15 mouse cellular contexts compared by ENCODE assay signal in the genomic region with DNA sequence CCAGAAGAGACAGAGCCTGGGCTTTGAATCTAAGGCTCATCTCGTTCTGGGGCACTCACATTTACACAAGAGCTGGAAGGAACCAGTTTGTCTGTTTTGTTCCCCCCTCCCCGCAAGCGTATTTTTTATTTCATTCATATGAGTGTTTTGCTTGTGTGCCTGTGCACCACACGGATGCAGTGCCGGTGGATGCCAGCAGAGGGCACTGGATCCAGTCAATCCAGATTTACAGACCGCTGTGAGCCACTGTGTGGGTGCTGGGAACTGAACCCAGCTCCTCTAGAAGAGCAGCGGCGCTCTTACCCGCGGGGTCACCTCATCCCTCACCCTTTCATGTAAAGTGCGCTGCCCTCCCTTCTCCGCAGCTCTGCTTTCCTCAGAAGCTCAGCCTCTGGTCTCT. TPM values are rescaled to one million over a fixed set of nuclear protein-coding genes. Genes with fewer than 3 reads are reported as not detected.
DNase-seq lines count a peak whose midpoint lies in the region; ATAC-seq and TF ChIP-seq lines count a peak whose summit lies in the region.
"Had no signal": no experiment of that assay in that cellular context is flagged by ENCODE, and none has a peak within 500 bp of the region (broad histone marks: within the 10 kb centered on the region; RNA-seq: fewer than 3 reads in every experiment).

No protein-coding gene starts in this region.

- no peak for TF ChIP-seq POLR2A in kidney, adult 2 months (IDR thresholded peaks at IDR 0.05; ENCODE audit: low read depth, low read length)
- TF ChIP-seq POLR2A in testis, adult 2 months (IDR thresholded peaks at IDR 0.05; ENCODE audit: control insufficient read depth, low read depth, low read length) = no peak
- no peak for TF ChIP-seq POLR2A in bone marrow, adult 2 months (IDR thresholded peaks at IDR 0.05; ENCODE audit: borderline replicate concordance, control insufficient read depth, low read depth, low read length)

- TF ChIP-seq CTCF in kidney, adult 2 months (conservative IDR thresholded peaks at IDR 0.05; ENCODE audit: insufficient read depth, insufficient read length, low read depth, low read length) = 0 out of 2 replicates have a peak, but pooled peaks have one; percentile 22
- peak; percentile 65; the same call in 1 of the 2 replicates for TF ChIP-seq CTCF in testis, adult 2 months (IDR thresholded peaks at IDR 0.05; ENCODE audit: control insufficient read depth, insufficient read depth, insufficient replicate concordance, low read depth, low read length)
- peak; percentile 48 for TF ChIP-seq CTCF in bone marrow, adult 2 months (IDR thresholded peaks at IDR 0.05; ENCODE audit: control insufficient read depth, insufficient read depth, low read length)
- TF ChIP-seq CTCF in stomach, postnatal 0 days (IDR thresholded peaks at IDR 0.05; ENCODE audit: low read depth) = peak; percentile 47

- no peak overlapping the region for H3K9ac ChIP-seq in stomach, postnatal 0 days (ENCODE audit: low read length)

- no peak overlapping the region for H3K4me2 ChIP-seq in stomach, postnatal 0 days (replicated peaks; ENCODE audit: low read depth)

- H3K9me3 ChIP-seq in stomach, postnatal 0 days (ENCODE audit: control insufficient read depth, low read length) = no peaks in the 10 kb centered on the region

- no peaks in the 10 kb centered on the region for H3K36me3 ChIP-seq in kidney, adult 2 months (ENCODE audit: control insufficient read depth, insufficient read depth, low read length)
- no peaks in the 10 kb centered on the region for H3K36me3 ChIP-seq in testis, adult 2 months (ENCODE audit: control insufficient read depth, insufficient read depth, low read length)
- no peaks in the 10 kb centered on the region for H3K36me3 ChIP-seq in stomach, postnatal 0 days (ENCODE audit: control insufficient read depth, insufficient read depth, low read length)
- H3K36me3 ChIP-seq: hindbrain, embryonic 10.5 days had no signal

- no peak for TF ChIP-seq EP300 in stomach, postnatal 0 days (optimal IDR thresholded peaks at IDR 0.05)

- peaks cover 20% of the 10 kb centered on the region; the same call in 1 of the 2 replicates for H3K4me1 ChIP-seq in kidney, adult 2 months (ENCODE audit: control insufficient read depth, insufficient read depth, low read length)
- H3K4me1 ChIP-seq in testis, adult 2 months (ENCODE audit: control insufficient read depth, insufficient read depth, low read length) = peaks cover 4% of the 10 kb centered on the region
- no peaks in the 10 kb centered on the region; the same call in 1 of the 2 replicates for H3K4me1 ChIP-seq in bone marrow, adult 2 months (ENCODE audit: control insufficient read depth, insufficient read depth, low read length)
- peaks cover 11% of the 10 kb centered on the region for H3K4me1 ChIP-seq in stomach, postnatal 0 days (replicated peaks; ENCODE audit: control insufficient read depth, insufficient read depth)

- no peaks in the 10 kb centered on the region for H3K27me3 ChIP-seq in kidney, adult 2 months (replicated peaks; ENCODE audit: control insufficient read depth, insufficient read depth, low read length)
- no peaks in the 10 kb centered on the region for H3K27me3 ChIP-seq in testis, adult 2 months (ENCODE audit: control insufficient read depth, insufficient read depth, low read length)
- no peaks in the 10 kb centered on the region for H3K27me3 ChIP-seq in stomach, postnatal 0 days (ENCODE audit: control insufficient read depth, insufficient read depth, low read length)

- H3K27ac ChIP-seq in kidney, adult 2 months (ENCODE audit: insufficient read depth, low read depth, low read length) = no peak overlapping the region
- H3K27ac ChIP-seq in testis, adult 2 months (ENCODE audit: control insufficient read depth, insufficient read depth, low read depth, low read length) = no peak overlapping the region
- no peak overlapping the region for H3K27ac ChIP-seq in bone marrow, adult 2 months (ENCODE audit: control insufficient read depth, insufficient read depth, low read depth, low read length, poor library complexity)
- no peak overlapping the region for H3K27ac ChIP-seq in stomach, postnatal 0 days (replicated peaks)
- H3K27ac ChIP-seq: hindbrain, embryonic 10.5 days had no signal

- DNase-seq in kidney, adult 2 months = no peak
- no peak for DNase-seq in kidney, postnatal 4 days
- DNase-seq in testis, postnatal 14 days (ENCODE audit: low spot score) = no peak
- no peak for DNase-seq in stomach, postnatal 0 days (ENCODE audit: low spot score)
- no peak for DNase-seq in heart, postnatal 4 days
- DNase-seq: cerebellum, adult 2 months; embryo, embryonic 11 days; kidney, adult 8-10 months; left cerebral cortex, postnatal 4 days; lung, adult 2 months had no signal

- 87% methylated on average over 12 of the region's 12 CpGs for WGBS in kidney, adult 2 months
- WGBS in bone marrow, adult 2 months = 83% methylated on average over 12 of the region's 12 CpGs
- 79% methylated on average over 12 of the region's 12 CpGs for WGBS in stomach, postnatal 0 days

- no peak for ATAC-seq in stomach, postnatal 0 days (ENCODE audit: low FRiP score, low TSS enrichment)
- ATAC-seq in erythroblast, adult 5-6 weeks (replicated peaks; ENCODE audit: low FRiP score, poor library complexity, severe bottlenecking) = no peak

- H3K4me3 ChIP-seq in kidney, adult 2 months (ENCODE audit: insufficient read depth, low read depth, low read length) = no peak overlapping the region
- no peak overlapping the region for H3K4me3 ChIP-seq in testis, adult 2 months (ENCODE audit: control insufficient read depth, low read depth, low read length)
- H3K4me3 ChIP-seq in bone marrow, adult 2 months (replicated peaks; ENCODE audit: control insufficient read depth, low read depth, low read length) = no peak overlapping the region
- no peak overlapping the region for H3K4me3 ChIP-seq in stomach, postnatal 0 days (ENCODE audit: low read depth, low read length)
- H3K4me3 ChIP-seq: hindbrain, embryonic 10.5 days had no signal

RNA-seq across cellular contexts. Expression of gene Pef1, which starts 1.3 kb away (rescaled TPM):
- 129 and 139 TPM in 2 replicates for polyA plus RNA-seq in kidney, adult 2 months (2012; rRNA removed)
- 55.6 and 58.3 TPM in 2 replicates for polyA plus RNA-seq in testis, adult 2 months (2012; rRNA removed)
- polyA plus RNA-seq in bone marrow, adult 2 months (2011; ENCODE audit: insufficient read depth, insufficient read length, low replicate concordance, missing spikeins) = 23.1 and 32.6 TPM in 2 replicates
- 63.7 and 64.7 TPM in 2 replicates for polyA plus RNA-seq in stomach, postnatal 0 days (2015; fragmentation: Nextera tagmentation; extraction: Ambion mirVana)
- total RNA-seq in erythroblast, adult 5-6 weeks (2015; ENCODE audit: low replicate concordance) = 43.0 and 50.8 TPM in 2 replicates
- total RNA-seq in erythroblast, adult 5-6 weeks (2017; ENCODE audit: low replicate concordance) = 14.6 and 29.5 TPM in 2 replicates
- total RNA-seq in heart, postnatal 4 days (2021) = 10 to 100 TPM; 40.5 to 42.1 TPM

RNA-seq across cellular contexts. Expression of gene Hcrtr1, which starts 35.5 kb away (rescaled TPM):
- 0.54 and 0.56 TPM in 2 replicates for polyA plus RNA-seq in kidney, adult 2 months (2012; rRNA removed)
- polyA plus RNA-seq in testis, adult 2 months (2012; rRNA removed) = 0.07 and 0.28 TPM in 2 replicates
- not detected in 2 replicates for polyA plus RNA-seq in bone marrow, adult 2 months (2011; ENCODE audit: insufficient read depth, insufficient read length, low replicate concordance, missing spikeins)
- 0.39 and 0.73 TPM in 2 replicates for polyA plus RNA-seq in stomach, postnatal 0 days (2015; fragmentation: Nextera tagmentation; extraction: Ambion mirVana)
- not detected in 2 replicates for total RNA-seq in erythroblast, adult 5-6 weeks (2015; ENCODE audit: low replicate concordance)
- not detected in 2 replicates for total RNA-seq in erythroblast, adult 5-6 weeks (2017; ENCODE audit: low replicate concordance)
- total RNA-seq in heart, postnatal 4 days (2021) = not detected
- total RNA-seq: CH12.LX had no signal

RNA-seq across cellular contexts. Expression of gene Col16a1, which starts 56.0 kb away (rescaled TPM):
- polyA plus RNA-seq in kidney, adult 2 months (2012; rRNA removed) = 12.7 and 15.4 TPM in 2 replicates
- polyA plus RNA-seq in testis, adult 2 months (2012; rRNA removed) = 111 and 116 TPM in 2 replicates
- polyA plus RNA-seq in bone marrow, adult 2 months (2011; ENCODE audit: insufficient read depth, insufficient read length, low replicate concordance, missing spikeins) = 3.9 and 8.8 TPM in 2 replicates
- 47.7 and 51.6 TPM in 2 replicates for polyA plus RNA-seq in stomach, postnatal 0 days (2015; fragmentation: Nextera tagmentation; extraction: Ambion mirVana)
- total RNA-seq in erythroblast, adult 5-6 weeks (2015; ENCODE audit: low replicate concordance) = not detected in 2 replicates
- total RNA-seq in erythroblast, adult 5-6 weeks (2017; ENCODE audit: low replicate concordance) = 0.14 TPM in 1 of 2 replicates, not detected in the other
- total RNA-seq in heart, postnatal 4 days (2021) = 10 to 100 TPM; 33.1 to 34.7 TPM
- total RNA-seq: CH12.LX had no signal
